8 mouse cellular contexts compared by ENCODE assay signal in the genomic region with DNA sequence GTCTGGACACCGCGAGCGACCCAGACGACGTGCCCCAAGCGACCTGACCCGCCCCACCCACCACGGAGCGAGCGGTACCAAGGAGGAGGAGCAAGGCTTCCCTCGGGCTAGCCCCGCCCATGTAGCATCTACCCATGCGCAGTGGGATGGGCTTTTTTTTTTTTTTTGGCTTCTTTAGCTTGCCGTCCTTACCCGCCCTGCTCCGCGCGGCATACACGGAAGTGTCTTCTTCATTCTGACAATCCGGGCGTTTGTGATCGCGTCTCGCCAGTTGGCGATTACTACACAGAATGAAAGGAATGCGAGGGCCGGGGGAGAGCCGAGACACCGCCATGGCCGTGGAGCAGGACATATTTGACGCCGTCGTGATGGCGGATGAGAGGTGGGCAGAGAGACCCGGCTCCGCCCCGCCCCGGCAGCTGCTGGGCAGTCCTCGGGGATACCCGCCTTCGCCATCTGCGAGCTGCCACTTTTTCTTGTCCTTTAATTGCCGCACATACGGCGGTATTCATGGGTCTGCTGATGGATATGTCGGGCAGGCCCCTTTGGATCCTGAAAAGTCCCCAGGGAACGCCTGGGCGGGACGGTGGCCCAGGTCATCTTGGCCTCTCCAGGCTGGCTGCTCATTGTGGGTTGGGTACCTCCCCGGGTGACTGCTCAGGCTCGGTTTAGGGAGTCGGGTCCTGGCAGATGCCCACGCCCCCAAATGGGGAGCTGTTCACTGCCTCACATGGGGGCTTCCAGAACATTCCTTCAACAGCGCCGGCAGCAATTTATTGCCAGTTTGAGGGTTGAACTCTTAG. TPM values are rescaled to one million over a fixed set of nuclear protein-coding genes. Genes with fewer than 3 reads are reported as not detected.
DNase-seq lines count a peak whose midpoint lies in the region; ATAC-seq lines count a peak whose summit lies in the region.

A gene (plus strand): TSS at position 153 of the 803 bp plus-strand sequence.

- peak within 1 kb of the TSS; percentile 76 for H3K4me3 ChIP-seq in hindbrain, embryonic 10.5 days

- peak within 1 kb of the TSS; percentile 89 for H3K27ac ChIP-seq in hindbrain, embryonic 10.5 days

- H3K9me3 ChIP-seq in hindbrain, embryonic 10.5 days: no peaks in the 10 kb centered on the region

- peaks cover 35% of the 10 kb centered on the region for H3K36me3 ChIP-seq in hindbrain, embryonic 10.5 days

- H3K27me3 ChIP-seq in hindbrain, embryonic 10.5 days (ENCODE audit: insufficient read depth, poor library complexity, severe bottlenecking): no peaks in the 10 kb centered on the region

- peak; percentile 94 for DNase-seq in NIH3T3 (ENCODE audit: low read depth)
- peak; percentile 92 for DNase-seq in cerebellum, adult 9-10 months
- DNase-seq in hindbrain, embryonic 10.5 days (ENCODE audit: low spot score): peak; percentile 94
- DNase-seq in layer of hippocampus, postnatal 25 days (ENCODE audit: extremely low spot score in 1 of 2, low spot score in 1 of 2): peak; percentile 72 to 85
- peak; percentile 92 for DNase-seq in lung, postnatal 25 days (ENCODE audit: low spot score)
- DNase-seq in retina, embryonic 14.5 days (ENCODE audit: low spot score): peak; percentile 95
- peak; percentile 92 for DNase-seq in thymus, postnatal 4 days

- H3K4me1 ChIP-seq in hindbrain, embryonic 10.5 days (replicated peaks): peaks cover 15% of the 10 kb centered on the region

- under 1% methylated on average over 55 of the region's 55 CpGs for WGBS in hindbrain, embryonic 10.5 days

- ATAC-seq in frontal cortex, adult (ENCODE audit: low TSS enrichment): peak; percentile 90

RNA-seq across cellular contexts. Expression of the gene that starts here (rescaled TPM):
- 30.5 and 33.0 TPM in 2 replicates for polyA plus RNA-seq in hindbrain, embryonic 10.5 days (2016; fragmentation: Nextera tagmentation; extraction: Ambion mirVana)
- 10 to 100 TPM; 23.7 to 25.8 TPM for total RNA-seq in layer of hippocampus, postnatal 25 days (2021)

Comparison
In these comparisons a context has a peak if more than half of its experiments do, and no peak if none do; other contexts are left out.
1. Peak in every context shown above with its lines: DNase-seq, ATAC-seq, H3K4me3 ChIP-seq and H3K27ac ChIP-seq.